Mouse (Mus musculus) E14TG2a.4 (cell line): ENCODE results near the gene Tex2.

ENCODE experiments used
- CTCF ChIP-seq: conservative IDR thresholded peaks from 2 replicates; pipeline ENCODE4 v1.5.1; 2014; ENCODE audit warnings: low read length
- NANOG ChIP-seq: IDR thresholded peaks from 2 replicates; pipeline ENCODE4 v1.6.1; 2014; ENCODE audit warnings: borderline replicate concordance, low read length, mixed read lengths

- TF ChIP-seq CTCF = no peak
- no peak for TF ChIP-seq NANOG
These were observed 57.2 kb downstream of the Tex2 start for GRCm38 (mm10) chr11:106555805-106556615.
